Mouse (Mus musculus) forebrain, postnatal 0 days (tissue): ENCODE results near the gene Ppp1r2. TPM values are rescaled to one million over a fixed set of nuclear protein-coding genes. Genes with fewer than 3 reads are reported as not detected.

Experiments used
- ATAC-seq: fragments of 200-750 bp; cut with Nextera tagmentation; 2 replicates; pipeline ENCODE4 v1.8.0; 2017; ENCODE audit warnings: mild to moderate bottlenecking, moderate library complexity
- DNase-seq: peaks from one replicate; pipeline ENCODE4 v3.0.0-alpha.2; 2015
- H3K27ac ChIP-seq: fragments of 300-500 bp; sonication (generic); 2 replicates; pipeline ENCODE4 v1.5.1; 2014; ENCODE audit warnings: low read depth, mild to moderate bottlenecking, antibody characterized with exemption, low read length, moderate library complexity, mixed read lengths
- H3K27me3 ChIP-seq: fragments of 300-500 bp; sonication (generic); 2 replicates; pipeline ENCODE4 v1.6.1; 2014; ENCODE audit warnings: mild to moderate bottlenecking, low read length, mixed read lengths; ENCODE audit not compliant: insufficient read depth
- H3K36me3 ChIP-seq: fragments of 300-500 bp; sonication (generic); 2 replicates; pipeline ENCODE4 v1.6.1; 2014; ENCODE audit warnings: mild to moderate bottlenecking, moderate library complexity; ENCODE audit not compliant: insufficient read depth
- H3K4me1 ChIP-seq: fragments of 300-500 bp; sonication (generic); 2 replicates; pipeline ENCODE4 v1.6.1; 2014; ENCODE audit warnings: antibody characterized with exemption; ENCODE audit not compliant: insufficient read depth
- H3K4me2 ChIP-seq: fragments of 300-500 bp; sonication (generic); 2 replicates; pipeline ENCODE4 v1.6.1; 2014; ENCODE audit warnings: low read depth, mild to moderate bottlenecking, moderate library complexity
- H3K4me3 ChIP-seq: fragments of 300-500 bp; sonication (generic); 2 replicates; pipeline ENCODE4 v1.5.1; 2014; ENCODE audit warnings: low read depth, low read length, mixed read lengths
- H3K9ac ChIP-seq: fragments of 300-500 bp; sonication (generic); 2 replicates; pipeline ENCODE4 v1.6.1; 2014; ENCODE audit warnings: mild to moderate bottlenecking
- H3K9me3 ChIP-seq: fragments of 300-500 bp; sonication (generic); 2 replicates; pipeline ENCODE4 v1.6.1; 2016; ENCODE audit warnings: low read length
- CTCF ChIP-seq: sonication (generic); IDR thresholded peaks from 2 replicates; pipeline ENCODE4 v1.5.1; 2016; ENCODE audit warnings: antibody characterized with exemption, control low read depth, low read depth
- WGBS: fragments of 180-500 bp; shearing (Covaris S2); extraction: QIAGEN DNeasy Blood & Tissue Kit; methylation state at CpG from one replicate; pipeline ENCODE4 v1.1.7; 2014; 5-methylcytosine and 5-hydroxymethylcytosine counted together
- polyA plus RNA-seq: library from polyadenylated mRNA; unstranded; fragments of >200 nt; fragmentation: Nextera tagmentation; extraction: Ambion mirVana; gene quantifications from 2 replicates; pipeline ENCODE4 v1.2.1, GENCODE M21; 2015
- total RNA-seq: library from RNA; depleted of rRNA; stranded (reverse); fragments of >200 nt; gene quantifications from 2 replicates; pipeline ENCODE4 v1.2.3, GENCODE M21; 2014

Ppp1r2 gene
- total and polyA plus RNA-seq, 2 experiments from 2014 or later = 75.5 to 101 TPM

GRCm38 (mm10) chr16:31287712-31288111, 12.6 kb upstream of the Ppp1r2 start:
- no peak overlapping the region for H3K9ac ChIP-seq
- H3K4me3 ChIP-seq = no peak overlapping the region
- no peaks in the 10 kb centered on the region for H3K9me3 ChIP-seq
- no peak for TF ChIP-seq CTCF
- no peak overlapping the region for H3K27ac ChIP-seq
- ATAC-seq = no peak
- WGBS = 70% methylated on average over 3 of the region's 3 CpGs
- no peaks in the 10 kb centered on the region for H3K27me3 ChIP-seq
- peaks cover 4% of the 10 kb centered on the region for H3K4me1 ChIP-seq
- no peak overlapping the region for H3K4me2 ChIP-seq
- peak; percentile 35 for DNase-seq
- H3K36me3 ChIP-seq = no peaks in the 10 kb centered on the region

- DNase-seq (no peak), ATAC-seq (no peak)
- Histone ChIP-seq H3K9me3 (no peaks in the 10 kb centered on the region), H3K27me3 (no peaks in the 10 kb centered on the region), H3K4me2 (no peak overlapping the region), H3K27ac (no peak overlapping the region), H3K4me3 (no peak overlapping the region), H3K9ac (no peak overlapping the region), H3K4me1 (peaks cover 4% of the 10 kb centered on the region), H3K36me3 (no peaks in the 10 kb centered on the region)
- WGBS = 89% methylated on average over 11 of the region's 11 CpGs
- no peak for TF ChIP-seq CTCF
Observed at GRCm38 (mm10) chr16:31286801-31287488, 11.9 kb upstream of the Ppp1r2 start.

GRCm38 (mm10) chr16:31281981-31282380, 6.9 kb upstream of the Ppp1r2 start:
- Histone ChIP-seq H3K27me3 (no peaks in the 10 kb centered on the region), H3K36me3 (no peaks in the 10 kb centered on the region), H3K27ac (no peak overlapping the region), H3K9me3 (no peaks in the 10 kb centered on the region), H3K4me2 (no peak overlapping the region), H3K4me1 (no peaks in the 10 kb centered on the region), H3K9ac (no peak overlapping the region), H3K4me3 (no peak overlapping the region)
- ATAC-seq (no peak), DNase-seq (no peak)
- TF ChIP-seq CTCF = no peak
- WGBS = 57% methylated on average over 2 of the region's 2 CpGs

GRCm38 (mm10) chr16:31280176-31280575, 5.1 kb upstream of the Ppp1r2 start:
- H3K27ac ChIP-seq = no peak overlapping the region
- H3K9me3 ChIP-seq = no peaks in the 10 kb centered on the region
- TF ChIP-seq CTCF = no peak
- ATAC-seq (no peak), DNase-seq (no peak)
- no peaks in the 10 kb centered on the region for H3K27me3 ChIP-seq
- H3K36me3 ChIP-seq = no peaks in the 10 kb centered on the region
- H3K4me2 ChIP-seq = no peak overlapping the region
- no peaks in the 10 kb centered on the region for H3K4me1 ChIP-seq
- H3K9ac ChIP-seq = no peak overlapping the region
- 80% methylated on average over 4 of the region's 4 CpGs for WGBS
- no peak overlapping the region for H3K4me3 ChIP-seq

GRCm38 (mm10) chr16:31278581-31278980, 3.5 kb upstream of the Ppp1r2 start:
- H3K36me3 ChIP-seq = no peaks in the 10 kb centered on the region
- 79% methylated on average over 6 of the region's 6 CpGs for WGBS

GRCm38 (mm10) chr16:31278081-31278480, 3.0 kb upstream of the Ppp1r2 start:
- no peak overlapping the region for H3K9ac ChIP-seq
- WGBS = 69% methylated on average over 2 of the region's 2 CpGs
- H3K4me1 ChIP-seq = peaks cover 12% of the 10 kb centered on the region
- no peaks in the 10 kb centered on the region for H3K27me3 ChIP-seq
- no peaks in the 10 kb centered on the region for H3K36me3 ChIP-seq
- H3K4me2 ChIP-seq = no peak overlapping the region
- no peaks in the 10 kb centered on the region for H3K9me3 ChIP-seq
- ATAC-seq (no peak), DNase-seq (no peak)
- TF ChIP-seq CTCF = no peak
- no peak overlapping the region for H3K4me3 ChIP-seq
- H3K27ac ChIP-seq = no peak overlapping the region

More at GRCm38 (mm10) chr16:31278581-31278980, 3.5 kb upstream of the Ppp1r2 start:
- ATAC-seq (no peak), DNase-seq (no peak)
- Histone ChIP-seq H3K9ac (no peak overlapping the region), H3K27ac (no peak overlapping the region), H3K4me3 (no peak overlapping the region), H3K9me3 (no peaks in the 10 kb centered on the region), H3K4me1 (peaks cover 7% of the 10 kb centered on the region), H3K4me2 (no peak overlapping the region), H3K27me3 (no peaks in the 10 kb centered on the region)
- TF ChIP-seq CTCF = no peak

GRCm38 (mm10) chr16:31276962-31277361, 1.9 kb upstream of the Ppp1r2 start:
- Histone ChIP-seq H3K27me3 (no peaks in the 10 kb centered on the region), H3K4me2 (no peak overlapping the region), H3K9me3 (no peaks in the 10 kb centered on the region), H3K36me3 (no peaks in the 10 kb centered on the region), H3K4me3 (no peak overlapping the region), H3K9ac (no peak overlapping the region), H3K27ac (no peak overlapping the region), H3K4me1 (peaks cover 22% of the 10 kb centered on the region)
- 78% methylated on average over 7 of the region's 7 CpGs for WGBS
- TF ChIP-seq CTCF = no peak
- DNase-seq (no peak), ATAC-seq (no peak)
